Mouse (Mus musculus) CH12.LX (cell line): ENCODE measurements at regions not wholly inside any gene's neighbourhood (a gene's known extent, or its start where the extent isn't known, plus 50 kb on each side); places are given as distances from the start of the nearest gene placed in this dataset.

Experiments
- DNase-seq: peaks from one replicate; pipeline ENCODE4 v3.0.0-alpha.2; 2013; ENCODE audit errors: extremely low read depth
- H3K27ac ChIP-seq: 2 replicates; pipeline ENCODE4 v1.5.1; 2012; ENCODE audit warnings: low read depth, mild to moderate bottlenecking, control low read depth, moderate library complexity; ENCODE audit not compliant: insufficient read depth
- H3K27me3 ChIP-seq: replicated peaks from 2 replicates; pipeline ENCODE3; 2012; ENCODE audit warnings: inconsistent platforms
- H3K36me3 ChIP-seq, 2 experiments: replicated peaks in 1 of 2; 2 replicates each; pipeline versions ENCODE3 to v1.6.1; 2012; ENCODE audit warnings: inconsistent platforms in 1 of 2, low read length in 1 of 2, mild to moderate bottlenecking in 1 of 2, mixed read lengths in 1 of 2, moderate library complexity in 1 of 2; ENCODE audit not compliant: control insufficient read depth in 1 of 2, insufficient read depth in 1 of 2
- H3K4me1 ChIP-seq, 2 experiments: 2 replicates each; pipeline ENCODE4 v1.6.1; 2012; ENCODE audit warnings: inconsistent platforms in 1 of 2, moderate library complexity in 1 of 2; ENCODE audit not compliant: insufficient read depth in 2 of 2, control insufficient read depth in 1 of 2
- H3K4me2 ChIP-seq: 2 replicates; pipeline ENCODE4 v1.6.1; 2012; ENCODE audit warnings: low read depth, mild to moderate bottlenecking, control low read depth; ENCODE audit not compliant: poor library complexity, insufficient read depth, severe bottlenecking
- H3K4me3 ChIP-seq, 3 experiments: fragments of 150-350 bp in 1 of 3; sonication (generic) in 1 of 3; replicated peaks in 1 of 3; 2 replicates each; pipeline versions ENCODE3 to v1.5.1; 2011 to 2012; ENCODE audit warnings: low read depth in 2 of 3, low read length in 2 of 3, mild to moderate bottlenecking in 2 of 3, moderate library complexity in 2 of 3, control low read depth in 1 of 3, improper control_type of control experiment in 1 of 3, inconsistent platforms in 1 of 3, mixed read lengths in 1 of 3; ENCODE audit not compliant: poor library complexity in 1 of 3
- H3K79me2 ChIP-seq: replicated peaks from 2 replicates; pipeline ENCODE4 v1.6.1; 2012; ENCODE audit warnings: mild to moderate bottlenecking, moderate library complexity; ENCODE audit not compliant: control insufficient read depth, poor library complexity, insufficient read depth, severe bottlenecking; ENCODE audit errors: extremely low read depth
- H3K9ac ChIP-seq: 2 replicates; pipeline ENCODE4 v1.6.1; 2012; ENCODE audit warnings: low read depth, mild to moderate bottlenecking, control low read depth, moderate library complexity; ENCODE audit not compliant: insufficient read depth
- H3K9me3 ChIP-seq: replicated peaks from 2 replicates; pipeline ENCODE3; 2012; ENCODE audit warnings: low read length, inconsistent platforms, mixed read lengths
- E2F4 ChIP-seq: IDR thresholded peaks from 2 replicates; pipeline ENCODE4 v1.6.1; 2011; ENCODE audit warnings: low read depth, low read length, improper control_type of control experiment; ENCODE audit not compliant: insufficient replicate concordance
- EP300 ChIP-seq: IDR thresholded peaks from 2 replicates; pipeline ENCODE4 v1.6.1; 2011; ENCODE audit warnings: low read length, improper control_type of control experiment
- ETS1 ChIP-seq: conservative IDR thresholded peaks from 2 replicates; pipeline ENCODE4 v1.6.1; 2012; ENCODE audit warnings: low read depth, mild to moderate bottlenecking, inconsistent platforms, low read length, improper control_type of control experiment, moderate library complexity
- GABPA ChIP-seq: IDR thresholded peaks from 2 replicates; pipeline ENCODE4 v1.6.1; 2012; ENCODE audit warnings: low read depth, low read length, improper control_type of control experiment, inconsistent platforms; ENCODE audit not compliant: insufficient replicate concordance
- IRF4 ChIP-seq: IDR thresholded peaks from 2 replicates; pipeline ENCODE4 v1.6.1; 2014; ENCODE audit warnings: low read depth, mild to moderate bottlenecking, inconsistent platforms, low read length, improper control_type of control experiment
- KAT2A ChIP-seq: IDR thresholded peaks from 2 replicates; pipeline ENCODE4 v1.6.1; 2012; ENCODE audit warnings: low read length, improper control_type of control experiment, inconsistent platforms; ENCODE audit not compliant: insufficient replicate concordance
- MAFK ChIP-seq: IDR thresholded peaks from 2 replicates; pipeline ENCODE4 v1.6.1; 2011; ENCODE audit warnings: low read length, improper control_type of control experiment; ENCODE audit not compliant: insufficient replicate concordance
- MAZ ChIP-seq: IDR thresholded peaks from 2 replicates; pipeline ENCODE4 v1.6.1; 2012; ENCODE audit warnings: low read depth, mild to moderate bottlenecking, inconsistent platforms, low read length, improper control_type of control experiment, moderate library complexity
- MXI1 ChIP-seq: IDR thresholded peaks from 2 replicates; pipeline ENCODE4 v1.6.1; 2011; ENCODE audit warnings: mild to moderate bottlenecking, low read depth, low read length, improper control_type of control experiment
- MYC ChIP-seq: IDR thresholded peaks from 2 replicates; pipeline ENCODE4 v1.6.1; 2011; ENCODE audit warnings: low read depth, mild to moderate bottlenecking, improper control_type of control experiment, low read length
- POLR2AphosphoS2 ChIP-seq: IDR thresholded peaks from 2 replicates; pipeline ENCODE4 v1.6.1; 2011; ENCODE audit warnings: low read depth, low read length, improper control_type of control experiment
- RCOR1 ChIP-seq: conservative IDR thresholded peaks from 2 replicates; pipeline ENCODE4 v1.6.1; 2012; ENCODE audit warnings: low read depth, mild to moderate bottlenecking, inconsistent platforms, low read length, improper control_type of control experiment
- SIN3A ChIP-seq: IDR thresholded peaks from 2 replicates; pipeline ENCODE4 v1.6.1; 2012; ENCODE audit warnings: low read length, improper control_type of control experiment, inconsistent platforms
- SMC3 ChIP-seq: IDR thresholded peaks from 2 replicates; pipeline ENCODE4 v1.6.1; 2011; ENCODE audit warnings: low read depth, low read length, improper control_type of control experiment
- TCF12 ChIP-seq: IDR thresholded peaks from 2 replicates; pipeline ENCODE4 v1.6.1; 2014; ENCODE audit warnings: low read depth, mild to moderate bottlenecking, inconsistent platforms, low read length, improper control_type of control experiment
- UBTF ChIP-seq: IDR thresholded peaks from 2 replicates; pipeline ENCODE4 v1.6.1; 2012; ENCODE audit warnings: low read depth, mild to moderate bottlenecking, inconsistent platforms, low read length, improper control_type of control experiment, moderate library complexity
- ZC3H11A ChIP-seq: IDR thresholded peaks from 2 replicates; pipeline ENCODE4 v1.6.1; 2012; ENCODE audit warnings: low read depth, mild to moderate bottlenecking, inconsistent platforms, low read length, improper control_type of control experiment
- ZMIZ1 ChIP-seq: IDR thresholded peaks from 2 replicates; pipeline ENCODE4 v1.6.1; 2012; ENCODE audit warnings: low read depth, mild to moderate bottlenecking, inconsistent platforms, low read length, improper control_type of control experiment
- dilution Hi-C: fragments of 300-500 bp; cut with MboI; formaldehyde crosslinking; loops from 2 replicates; pipeline ENCODE4 v1.14.3; 2020; ENCODE audit warnings: low sequenced_read_pairs; ENCODE audit not compliant: extremely low pct_unique_long_range_greater_than_20kb, extremely low pct_ligation_motif_present
- in situ Hi-C: fragments of 300-500 bp; cut with MboI; formaldehyde crosslinking; loops from 3 replicates; pipeline ENCODE4 v1.14.3; 2019; ENCODE audit warnings: low sequenced_read_pairs, low pct_ligation_motif_present, low pct_unique_long_range_greater_than_20kb, mixed read lengths

- Histone ChIP-seq H3K4me3 (no peak overlapping the region), H3K27me3 (no peaks in the 10 kb centered on the region), H3K9ac (no peak overlapping the region), H3K9me3 (no peaks in the 10 kb centered on the region), H3K4me2 (no peak overlapping the region), H3K4me1 (no peaks in the 10 kb centered on the region), H3K27ac (no peak overlapping the region), H3K36me3 (no peaks in the 10 kb centered on the region), H3K79me2 (no peaks in the 10 kb centered on the region)
- no peak for TF ChIP-seq ZMIZ1
- TF ChIP-seq SIN3A, result no peak
- TF ChIP-seq MAZ, result no peak
- no peak for TF ChIP-seq TCF12
- no peak for TF ChIP-seq E2F4
- TF ChIP-seq GABPA, result no peak
- TF ChIP-seq KAT2A, result no peak
- TF ChIP-seq UBTF, result no peak
- no peak for TF ChIP-seq POLR2AphosphoS2
- TF ChIP-seq IRF4, result no peak
- no peak for TF ChIP-seq ZC3H11A
- TF ChIP-seq MAFK, result no peak
- TF ChIP-seq SMC3, result no peak
- no peak for TF ChIP-seq MYC
- no peak for TF ChIP-seq EP300
- TF ChIP-seq MXI1, result no peak
- TF ChIP-seq RCOR1, result no peak
- in situ Hi-C loops (no loop called here), dilution Hi-C loops (no loop called here)
- no peak for DNase-seq
Observed at GRCm38 (mm10) chr1:157827966-157828365, 321.4 kb downstream of the Sec16b start.

- dilution Hi-C loops, result no loop called here
- DNase-seq, result no peak
Observed at GRCm38 (mm10) chr1:157831511-157831910, 325.0 kb downstream of the Sec16b start.

More at GRCm38 (mm10) chr1:157831511-157831910, 325.0 kb downstream of the Sec16b start:
- Histone ChIP-seq H3K9ac (no peak overlapping the region), H3K36me3 (no peaks in the 10 kb centered on the region), H3K27me3 (no peaks in the 10 kb centered on the region), H3K4me1 (no peaks in the 10 kb centered on the region), H3K4me2 (no peak overlapping the region), H3K4me3 (no peak overlapping the region), H3K9me3 (no peaks in the 10 kb centered on the region), H3K27ac (no peak overlapping the region), H3K79me2 (no peaks in the 10 kb centered on the region)
- in situ Hi-C loops, result no loop called here
- TF ChIP-seq ZC3H11A, result no peak
- no peak for TF ChIP-seq MAFK
- no peak for TF ChIP-seq ETS1
